Mouse (Mus musculus) right cerebral cortex, postnatal 10 days (tissue): ENCODE results near the gene Tmem116.
"Not testable (repeated sequence)": the region's sequence is repeated elsewhere in the genome, so short reads cannot be mapped to it uniquely, and the experiment has no call there.

Experiments used
- DNase-seq, 2 experiments: peaks; one replicate each; pipeline ENCODE4 v3.0.0; 2021; ENCODE audit warnings: low spot score in 2 of 2

Gene Tmem116

DNA sequence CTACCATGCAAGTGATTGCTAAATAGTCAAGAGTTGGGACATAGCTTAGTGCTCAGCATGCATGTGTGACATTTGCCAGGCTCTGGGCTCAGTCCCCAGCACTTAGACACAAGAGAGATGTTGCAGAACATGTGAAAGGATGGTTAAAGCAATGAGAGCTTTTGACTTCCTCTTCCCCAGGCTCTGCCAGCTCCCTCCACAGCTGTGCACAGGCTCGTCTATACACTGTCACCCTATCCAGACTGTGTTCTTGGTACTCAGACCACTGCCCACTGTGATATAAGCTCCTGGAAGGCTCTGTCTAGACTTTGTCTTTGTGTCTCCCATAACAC is 10.4 kb downstream of the Tmem116 start:
- DNase-seq: no peak

DNA sequence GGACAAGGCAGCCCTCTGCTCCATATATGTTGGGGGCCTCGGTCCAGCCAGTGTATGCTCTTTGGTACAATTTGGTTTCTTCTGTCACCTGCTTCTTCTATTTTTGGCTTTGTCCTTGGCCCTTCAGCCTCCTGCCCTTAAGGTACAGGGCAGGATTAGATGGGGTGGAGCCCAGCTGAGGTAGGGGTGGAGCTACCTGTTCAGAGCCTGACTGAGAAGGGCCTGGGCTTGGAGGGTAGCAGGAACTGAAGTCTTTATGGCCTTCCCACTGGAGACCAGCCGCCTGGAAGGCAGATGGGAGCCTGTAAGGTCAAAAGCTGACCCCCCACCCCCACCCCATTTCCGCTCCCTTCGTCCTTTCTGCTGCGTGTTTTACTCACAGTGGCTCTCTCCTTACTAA is 11.3 kb downstream of the Tmem116 start:
- DNase-seq: no peak

DNA sequence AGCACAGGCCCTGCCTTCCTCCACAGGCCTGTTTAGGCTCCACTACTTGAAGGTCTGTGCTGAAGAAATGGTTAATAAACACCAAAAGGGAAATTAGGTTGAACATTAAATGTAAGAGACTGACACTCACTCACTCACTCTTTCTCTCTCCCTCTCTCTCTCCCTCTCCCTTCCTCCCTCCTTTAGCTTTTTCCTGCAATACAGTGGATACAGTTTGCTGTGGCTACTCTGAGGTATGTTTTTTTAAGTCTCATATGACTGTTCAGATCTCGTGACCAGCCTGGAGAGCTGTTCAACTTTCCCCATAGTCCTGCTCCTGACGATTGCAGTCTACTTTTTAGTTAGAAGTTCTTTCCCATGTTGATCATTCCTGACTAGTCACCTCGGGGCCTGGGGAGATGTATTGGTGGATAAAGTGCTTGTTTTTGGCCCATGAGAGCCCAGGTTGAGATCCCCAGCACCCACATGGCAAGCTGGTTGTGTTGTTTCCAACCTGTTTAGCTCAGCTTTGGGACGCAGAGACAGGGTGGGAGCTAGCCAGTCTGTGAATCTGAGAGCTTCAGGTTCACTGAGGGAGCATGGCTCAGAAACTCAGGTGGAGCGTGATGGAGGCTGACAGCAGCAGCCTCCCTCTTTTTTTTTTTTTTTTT is 12.0 kb downstream of the Tmem116 start:
- DNase-seq: no peak

- DNase-seq: no peak
These were observed 17.9 kb downstream of the Tmem116 start for GRCm38 (mm10) chr5:121469566-121469965.

GRCm38 (mm10) chr5:121472411-121472810 is 20.7 kb downstream of the Tmem116 start:
- DNase-seq: no peak

GRCm38 (mm10) chr5:121474610-121475009 is 22.9 kb downstream of the Tmem116 start:
- no peak for DNase-seq

DNA sequence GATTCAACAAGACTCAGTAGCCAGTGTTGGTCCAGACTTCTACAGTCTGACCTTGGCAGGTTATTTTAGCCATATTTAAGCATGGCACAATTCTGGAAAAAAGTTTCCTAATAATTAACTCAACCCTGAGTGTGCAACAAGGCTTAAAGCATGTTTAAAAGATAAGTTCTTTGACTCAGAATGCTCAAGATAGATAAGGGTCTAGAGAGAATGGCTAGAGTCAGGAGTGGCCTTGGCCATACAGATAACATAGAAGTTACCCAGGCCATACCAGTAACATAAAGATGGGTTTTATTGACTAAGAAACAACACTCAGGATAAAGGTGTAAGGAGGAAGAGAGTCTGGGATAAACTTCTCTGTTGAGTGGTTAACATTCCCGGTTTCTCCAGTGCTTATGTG is 24.3 kb downstream of the Tmem116 start:
- DNase-seq: no peak

DNA sequence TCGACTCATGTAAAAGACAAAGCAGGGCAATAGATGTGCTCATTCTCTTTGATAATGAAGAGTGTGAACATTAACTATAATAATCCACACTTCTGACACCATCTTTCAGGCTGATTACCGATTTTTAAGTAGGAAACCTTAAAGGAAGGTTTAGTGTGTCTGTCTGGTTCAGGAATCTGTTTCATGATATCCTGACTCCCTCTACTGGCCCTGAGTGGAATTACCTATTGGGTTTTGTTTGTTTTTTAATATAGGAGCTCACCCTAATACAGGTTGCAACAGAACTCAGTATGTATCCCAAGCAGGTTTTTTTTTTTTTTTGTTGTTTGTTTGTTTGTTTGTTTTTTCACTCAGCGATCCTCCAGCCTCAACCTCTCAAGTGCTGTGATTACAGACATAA is 26.0 kb downstream of the Tmem116 start:
- no peak for DNase-seq

GRCm38 (mm10) chr5:121484801-121485200 is 33.1 kb downstream of the Tmem116 start:
- no peak for DNase-seq

DNA sequence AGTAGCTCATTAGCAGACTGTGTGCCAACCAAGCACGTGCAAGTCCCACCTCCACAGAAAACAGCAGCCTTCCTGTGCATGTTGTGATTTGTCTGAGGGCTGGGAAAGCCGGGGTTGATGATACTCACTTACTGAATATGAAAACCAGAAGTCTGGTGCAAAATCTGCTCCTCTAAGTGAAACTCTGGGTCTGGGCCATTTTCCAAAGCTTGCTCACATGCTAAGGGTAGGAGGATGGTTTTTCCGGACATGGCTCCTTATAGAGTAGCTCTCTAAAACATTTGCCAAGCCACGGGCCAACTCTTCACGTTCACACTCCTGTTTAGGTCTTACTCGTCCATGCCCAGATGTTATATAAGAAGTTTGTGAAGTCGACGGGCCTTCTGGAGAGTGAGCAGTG is 41.6 kb downstream of the Tmem116 start:
- DNase-seq: peak; percentile 72 to 76

DNA sequence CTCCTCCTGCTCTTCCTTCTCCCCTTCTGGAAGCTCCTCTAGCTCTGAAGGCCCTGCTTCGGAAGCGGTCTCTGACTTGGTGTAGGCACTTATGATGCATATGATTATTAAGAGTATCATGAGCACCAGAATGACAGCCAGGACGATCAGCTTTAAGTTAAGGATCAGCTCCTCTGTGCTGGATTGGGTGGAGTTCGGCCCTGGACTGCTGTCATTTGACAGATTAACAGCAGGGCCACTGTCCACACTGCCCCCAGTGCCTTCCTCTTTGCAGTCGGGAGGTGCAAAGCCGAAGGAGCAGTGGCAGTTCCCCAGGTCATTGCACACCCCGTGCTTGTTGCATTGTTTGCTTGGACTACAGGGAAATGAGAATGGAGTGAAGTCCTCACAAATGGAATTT is 49.0 kb downstream of the Tmem116 start:
- no peak for DNase-seq

DNA sequence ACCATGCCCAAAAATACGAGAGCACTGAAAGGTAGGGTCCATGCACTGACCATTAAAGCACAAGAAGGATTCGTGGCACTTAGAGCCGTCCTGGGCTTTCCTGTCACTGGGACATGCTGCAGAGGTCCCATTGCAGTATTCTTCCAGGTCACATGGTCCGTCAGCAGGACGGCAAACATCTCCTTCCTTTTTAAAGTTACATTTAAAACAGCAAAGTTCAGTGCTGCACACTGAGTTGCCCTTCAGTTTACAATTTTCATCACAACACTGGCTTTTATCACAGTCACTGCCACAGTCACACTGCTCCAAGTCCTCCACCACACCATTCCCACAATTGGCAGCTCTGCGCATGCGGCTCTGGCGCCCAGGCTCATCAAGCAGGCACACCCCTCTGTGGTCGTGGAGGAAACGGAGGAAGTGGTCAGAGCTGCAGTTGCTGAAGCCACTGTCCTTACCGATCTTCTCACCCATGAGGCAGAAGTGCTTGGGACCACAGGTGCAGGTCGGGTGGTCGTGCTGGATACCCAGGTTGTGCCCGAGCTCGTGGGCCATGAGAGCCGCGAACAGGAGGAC is 49.8 kb downstream of the Tmem116 start:
- DNase-seq: not testable (repeated sequence)

GRCm38 (mm10) chr5:121503231-121503630 is 51.5 kb downstream of the Tmem116 start, which contains the start of gene Adam1b:
Gene Adam1b, minus strand, starts transcription at chr5:121503435.
- DNase-seq: no peak

DNA sequence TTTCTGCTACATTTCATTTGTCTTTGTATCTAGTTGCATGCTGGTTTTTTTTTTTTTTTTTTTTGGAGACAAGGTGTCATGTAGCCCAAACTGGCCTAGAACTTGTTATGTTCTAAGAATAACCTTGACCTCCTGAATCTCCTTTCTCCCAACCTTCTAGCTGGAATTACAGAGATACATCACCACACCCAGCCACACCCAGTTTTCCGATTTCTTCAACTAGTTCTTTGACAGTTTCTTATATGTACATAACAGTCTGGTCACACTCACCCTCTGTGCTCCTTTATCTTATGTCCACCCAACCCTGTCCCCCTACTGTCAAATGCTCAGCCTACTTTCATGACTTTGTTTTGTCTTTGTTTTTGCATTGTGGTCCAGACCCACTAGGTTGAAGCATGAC is 55.2 kb downstream of the Tmem116 start:
- no peak for DNase-seq

GRCm38 (mm10) chr5:121510009-121510408 is 58.3 kb downstream of the Tmem116 start:
- no peak for DNase-seq

DNA sequence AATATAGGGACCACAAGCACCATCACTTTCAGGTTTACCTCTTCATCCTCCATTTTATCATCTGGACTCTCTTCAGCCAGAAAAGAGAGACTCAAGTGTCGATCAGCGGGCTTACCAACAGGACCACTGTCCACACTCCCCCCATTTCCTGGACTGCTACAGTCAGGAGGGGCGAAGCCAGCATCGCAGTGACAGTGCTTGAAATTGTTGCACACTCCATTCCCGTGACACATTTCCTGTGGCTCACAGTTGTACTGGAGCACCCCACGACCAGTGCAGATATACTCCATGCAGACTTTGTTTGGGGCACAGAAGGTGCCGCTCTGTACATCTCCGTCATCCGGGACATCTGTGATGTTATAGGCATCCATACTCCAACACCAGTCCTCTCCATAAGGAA is 67.3 kb downstream of the Tmem116 start:
- no peak for DNase-seq

DNA sequence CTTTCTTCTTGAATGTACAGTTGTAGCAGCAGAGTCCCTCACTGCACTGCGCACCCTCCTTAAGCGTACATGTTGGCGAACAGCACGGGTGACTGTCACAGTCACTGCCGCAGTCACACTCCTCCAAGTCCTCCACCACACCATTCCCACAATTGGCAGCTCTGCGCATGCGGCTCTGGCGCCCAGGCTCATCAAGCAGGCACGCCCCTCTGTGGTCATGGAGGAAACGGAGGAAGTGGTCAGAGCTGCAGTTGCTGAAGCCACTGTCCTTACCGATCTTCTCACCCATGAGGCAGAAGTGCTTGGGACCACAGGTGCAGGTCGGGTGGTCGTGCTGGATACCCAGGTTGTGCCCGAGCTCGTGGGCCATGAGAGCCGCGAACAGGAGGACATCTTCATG is 68.1 kb downstream of the Tmem116 start:
- not testable (repeated sequence) for DNase-seq

- DNase-seq: no peak
These were observed 74.2 kb downstream of the Tmem116 start for GRCm38 (mm10) chr5:121525774-121526450.

GRCm38 (mm10) chr5:121526526-121526925 is 74.8 kb downstream of the Tmem116 start:
- DNase-seq: no peak

DNA sequence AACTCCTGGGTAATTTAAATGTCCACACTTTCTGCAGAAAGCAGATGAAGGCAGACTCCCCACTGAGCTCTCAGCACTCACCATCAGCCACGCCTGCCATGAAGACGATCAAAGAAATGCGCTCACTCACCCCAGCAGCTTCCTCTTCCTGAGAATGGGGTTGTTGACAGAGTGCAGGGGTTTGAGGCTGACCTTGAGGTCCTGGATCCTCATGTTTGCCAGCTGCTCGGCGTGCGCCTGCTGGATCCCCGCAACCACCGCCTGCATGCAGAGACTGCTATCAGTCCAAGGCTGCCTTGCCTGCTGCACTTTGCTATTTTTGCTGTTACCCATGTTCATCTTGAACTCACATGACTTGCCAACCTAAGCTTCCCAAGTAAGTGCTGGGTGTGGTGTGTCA is 75.3 kb downstream of the Tmem116 start:
- DNase-seq: no peak

GRCm38 (mm10) chr5:121534521-121534920 is 82.8 kb downstream of the Tmem116 start:
- no peak for DNase-seq

DNA sequence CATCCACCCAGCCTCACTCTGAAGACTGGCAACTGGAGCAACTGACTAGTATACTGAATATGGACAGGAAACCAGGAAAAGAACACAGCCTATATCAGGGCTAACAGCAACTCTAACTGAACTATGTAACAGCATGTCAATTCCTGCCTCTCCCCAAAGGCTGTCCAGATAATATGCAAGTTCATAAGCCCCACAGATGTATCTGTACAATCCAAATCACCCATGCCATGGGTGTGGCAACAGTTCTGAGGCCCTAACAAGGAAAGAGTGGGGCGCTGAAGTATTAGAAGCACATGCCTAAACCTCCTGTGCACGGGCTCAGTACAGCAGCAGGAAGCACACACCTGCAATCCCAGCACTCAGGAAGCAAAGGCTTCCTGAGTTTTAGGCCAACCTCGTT is 83.4 kb downstream of the Tmem116 start:
- no peak for DNase-seq

DNA sequence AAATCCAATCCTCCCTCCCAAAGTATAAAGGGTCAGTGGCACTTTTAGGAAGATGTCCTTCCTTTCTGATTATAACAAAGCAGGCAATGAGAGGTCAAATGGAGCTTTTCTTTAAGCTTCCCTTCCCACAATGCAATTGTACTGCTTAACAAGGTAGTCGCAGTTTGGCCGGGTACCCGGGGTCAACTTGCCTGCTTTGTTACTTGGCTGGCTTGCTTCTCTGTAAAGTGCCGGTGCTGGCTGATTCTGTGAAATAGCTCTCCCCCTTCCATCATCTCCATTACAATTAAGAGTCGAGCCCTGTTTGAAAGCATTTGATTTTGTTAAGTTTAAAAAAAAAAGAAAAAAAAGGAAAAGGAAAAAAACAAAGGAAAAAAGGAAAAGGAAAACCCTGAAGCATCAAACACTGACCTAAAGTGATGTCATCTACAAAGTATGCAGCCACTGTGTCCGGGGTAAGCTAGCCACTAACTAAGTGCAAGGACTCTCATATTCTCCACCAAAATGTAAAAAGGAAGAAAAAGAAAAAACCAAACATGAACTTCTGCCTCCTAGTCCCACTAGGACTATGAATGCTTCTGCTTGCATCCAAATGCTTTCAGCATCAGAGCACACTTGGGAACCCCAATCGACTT is 85.3 kb downstream of the Tmem116 start:
- no peak for DNase-seq
